Mouse (Mus musculus) lung, postnatal 0 days (tissue): Measurements from ENCODE around the gene Gm38392. TPM values are rescaled to one million over a fixed set of nuclear protein-coding genes. Genes with fewer than 3 reads are reported as not detected.

ENCODE experiments used
- ATAC-seq: fragments of 200-750 bp; cut with Nextera tagmentation; 2 replicates; pipeline ENCODE4 v1.8.0; 2017; ENCODE audit warnings: moderate library complexity
- DNase-seq: peaks from one replicate; pipeline ENCODE4 v3.0.0-alpha.2; 2016; ENCODE audit warnings: low spot score
- H3K27ac ChIP-seq: fragments of 300-500 bp; sonication (generic); 2 replicates; pipeline ENCODE4 v1.5.1; 2014; ENCODE audit warnings: antibody characterized with exemption, mild to moderate bottlenecking, low read length, mixed read lengths
- H3K27me3 ChIP-seq: fragments of 300-500 bp; sonication (generic); replicated peaks from 2 replicates; pipeline ENCODE4 v1.6.1; 2014; ENCODE audit warnings: low read length, mixed read lengths; ENCODE audit not compliant: insufficient read depth
- H3K36me3 ChIP-seq: fragments of 300-500 bp; sonication (generic); 2 replicates; pipeline ENCODE4 v1.6.1; 2014; ENCODE audit warnings: low read length, mixed read lengths; ENCODE audit not compliant: insufficient read depth
- H3K4me1 ChIP-seq: fragments of 300-500 bp; sonication (generic); 2 replicates; pipeline ENCODE4 v1.6.1; 2014; ENCODE audit warnings: antibody characterized with exemption, low read depth, low read length, mixed read lengths; ENCODE audit not compliant: insufficient read depth
- H3K4me2 ChIP-seq: fragments of 300-500 bp; sonication (generic); replicated peaks from 2 replicates; pipeline ENCODE4 v1.6.1; 2014; ENCODE audit warnings: low read depth, mild to moderate bottlenecking, low read length, moderate library complexity, mixed read lengths
- H3K4me3 ChIP-seq: fragments of 300-500 bp; sonication (generic); 2 replicates; pipeline ENCODE4 v1.5.1; 2014; ENCODE audit warnings: low read depth, low read length
- H3K9ac ChIP-seq: fragments of 300-500 bp; sonication (generic); replicated peaks from 2 replicates; pipeline ENCODE4 v1.6.1; 2014; ENCODE audit warnings: low read depth, mild to moderate bottlenecking
- H3K9me3 ChIP-seq: fragments of 300-500 bp; sonication (generic); 2 replicates; pipeline ENCODE4 v1.6.1; 2016; ENCODE audit warnings: low read length, mixed read lengths
- CTCF ChIP-seq: IDR thresholded peaks from 2 replicates; pipeline ENCODE4 v1.5.1; 2016; ENCODE audit warnings: antibody characterized with exemption, mild to moderate bottlenecking
- EP300 ChIP-seq: IDR thresholded peaks from 2 replicates; pipeline ENCODE4 v1.6.1; 2016; ENCODE audit warnings: antibody characterized with exemption, mild to moderate bottlenecking, control low read depth
- WGBS: fragments of 180-500 bp; shearing (Covaris S2); extraction: QIAGEN DNeasy Blood & Tissue Kit; methylation state at CpG from one replicate; pipeline ENCODE4 v1.1.7; 2014; 5-methylcytosine and 5-hydroxymethylcytosine counted together
- polyA plus RNA-seq: library from polyadenylated mRNA; unstranded; fragments of >200 nt; fragmentation: Nextera tagmentation; extraction: Ambion mirVana; gene quantifications from 2 replicates; pipeline ENCODE4 v1.2.1, GENCODE M21; 2015

Gene Gm38392
- polyA plus RNA-seq, 1 experiment from 2014 or later, result 1.8 TPM

DNA sequence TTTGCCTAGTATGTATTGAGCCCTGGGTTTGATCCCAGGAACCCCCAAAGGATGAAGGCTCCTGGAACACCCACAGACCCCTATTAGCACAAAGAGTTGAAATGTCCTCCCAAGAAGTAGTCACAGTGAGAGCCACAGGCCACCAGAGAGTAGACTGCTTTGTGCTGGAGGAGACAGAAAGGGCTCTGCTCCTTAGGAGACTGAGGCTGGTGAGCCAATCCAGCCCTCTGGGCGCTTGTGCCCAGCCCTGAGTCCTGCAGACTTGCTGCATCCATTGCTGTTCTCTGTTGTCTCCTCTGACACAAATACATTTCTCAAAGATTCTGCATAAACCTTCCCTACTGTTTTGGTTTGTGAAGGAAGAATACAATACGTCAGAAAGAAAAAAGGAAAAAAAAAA lies 76.1 kb downstream of the Gm38392 start:
- ATAC-seq (no peak), DNase-seq (no peak)
- TF ChIP-seq EP300 (no peak), CTCF (no peak)
- H3K4me2 ChIP-seq, result no peak overlapping the region
- WGBS, result 3% methylated on average over 2 of the region's 2 CpGs
- H3K9ac ChIP-seq, result no peak overlapping the region
- peaks cover 84% of the 10 kb centered on the region for H3K27me3 ChIP-seq
- no peaks in the 10 kb centered on the region for H3K9me3 ChIP-seq
- no peaks in the 10 kb centered on the region for H3K36me3 ChIP-seq
- peaks cover 11% of the 10 kb centered on the region for H3K4me1 ChIP-seq
- H3K4me3 ChIP-seq, result no peak overlapping the region
- no peak overlapping the region for H3K27ac ChIP-seq

DNA sequence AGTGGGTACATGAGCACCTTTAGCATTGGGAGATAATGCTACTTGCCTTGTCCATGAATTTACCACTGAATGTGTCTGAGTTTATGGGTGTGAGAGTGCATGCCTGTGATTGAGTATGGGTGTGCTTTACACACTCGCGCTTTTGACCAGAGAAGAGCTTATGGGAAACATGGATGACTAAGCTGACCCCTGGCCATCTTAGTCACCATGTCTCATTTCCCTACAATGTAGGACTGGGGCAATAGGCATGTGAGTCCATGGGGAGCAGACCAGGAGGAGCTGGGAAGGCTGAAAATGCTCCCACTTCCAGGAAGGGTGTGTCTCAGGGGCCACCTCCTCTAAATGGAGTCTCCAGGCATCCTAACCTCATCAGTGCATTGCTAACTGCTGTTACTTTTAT lies 76.9 kb downstream of the Gm38392 start:
- TF ChIP-seq CTCF, result no peak
- no peak for TF ChIP-seq EP300
- Histone ChIP-seq H3K27me3 (peaks cover 84% of the 10 kb centered on the region), H3K27ac (no peak overlapping the region), H3K36me3 (no peaks in the 10 kb centered on the region), H3K4me2 (no peak overlapping the region), H3K4me3 (no peak overlapping the region), H3K9ac (no peak overlapping the region), H3K4me1 (peaks cover 4% of the 10 kb centered on the region), H3K9me3 (no peaks in the 10 kb centered on the region)
- no peak for DNase-seq
- no peak for ATAC-seq
- 21% methylated on average over 2 of the region's 2 CpGs for WGBS

DNA sequence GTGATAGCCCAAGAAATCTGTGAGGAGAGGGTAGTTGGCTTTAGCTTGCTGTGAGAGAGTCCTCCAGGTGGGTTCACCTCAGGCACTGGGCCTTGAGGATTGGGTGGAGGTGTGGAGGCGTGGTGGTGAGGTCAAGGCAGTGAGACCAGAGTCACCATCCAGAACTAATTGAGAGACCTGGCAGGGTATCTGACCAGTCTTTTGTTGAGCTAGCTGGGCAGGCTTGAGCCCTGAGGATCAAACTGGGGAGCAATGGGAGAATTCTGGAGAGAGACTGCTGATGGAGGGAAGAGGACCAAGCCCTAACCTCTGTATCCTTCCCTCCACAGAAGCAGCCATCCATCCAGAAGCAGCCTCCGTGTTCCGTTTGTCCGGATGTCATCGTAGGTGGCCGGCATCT lies 77.7 kb downstream of the Gm38392 start:
- H3K4me1 ChIP-seq, result no peaks in the 10 kb centered on the region
- H3K27ac ChIP-seq, result no peak overlapping the region
- H3K4me2 ChIP-seq, result no peak overlapping the region
- TF ChIP-seq CTCF (no peak), EP300 (no peak)
- H3K36me3 ChIP-seq, result no peaks in the 10 kb centered on the region
- no peak overlapping the region for H3K9ac ChIP-seq
- no peaks in the 10 kb centered on the region for H3K9me3 ChIP-seq
- 2% methylated on average over 6 of the region's 6 CpGs for WGBS
- H3K4me3 ChIP-seq, result no peak overlapping the region
- no peak for ATAC-seq
- no peak for DNase-seq
- peaks cover 84% of the 10 kb centered on the region for H3K27me3 ChIP-seq

DNA sequence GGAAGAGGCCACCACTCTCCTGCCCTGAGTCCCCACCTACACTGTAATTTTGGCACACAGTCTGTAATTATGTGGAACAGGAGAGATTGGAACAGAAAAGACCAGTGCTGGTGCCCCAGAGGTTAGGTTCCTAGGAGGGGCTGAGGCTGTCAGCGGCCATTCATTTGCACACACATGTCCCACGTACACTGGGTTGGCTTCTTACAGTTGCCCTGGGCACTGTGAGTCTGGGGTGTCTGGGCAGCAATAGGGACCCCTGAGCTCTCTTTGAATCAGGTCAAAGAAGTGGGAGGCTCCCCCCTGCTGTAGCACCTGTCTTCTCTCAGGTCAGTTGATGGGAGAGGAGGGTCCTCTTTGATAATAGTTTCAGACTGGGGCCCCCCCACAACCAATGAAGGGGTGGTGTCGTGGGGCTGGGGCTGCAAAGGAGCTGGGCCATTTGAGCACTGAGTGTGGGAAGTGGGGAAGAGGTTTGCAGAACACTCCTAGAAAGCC lies 78.7 kb downstream of the Gm38392 start:
- H3K27me3 ChIP-seq, result peaks cover 83% of the 10 kb centered on the region
- TF ChIP-seq EP300 (no peak), CTCF (no peak)
- H3K4me3 ChIP-seq, result no peak overlapping the region
- no peaks in the 10 kb centered on the region for H3K9me3 ChIP-seq
- 9% methylated on average over 3 of the region's 3 CpGs for WGBS
- H3K27ac ChIP-seq, result no peak overlapping the region
- ATAC-seq, result no peak
- H3K36me3 ChIP-seq, result no peaks in the 10 kb centered on the region
- no peak overlapping the region for H3K4me2 ChIP-seq
- no peak for DNase-seq
- no peak overlapping the region for H3K9ac ChIP-seq
- no peaks in the 10 kb centered on the region for H3K4me1 ChIP-seq

DNA sequence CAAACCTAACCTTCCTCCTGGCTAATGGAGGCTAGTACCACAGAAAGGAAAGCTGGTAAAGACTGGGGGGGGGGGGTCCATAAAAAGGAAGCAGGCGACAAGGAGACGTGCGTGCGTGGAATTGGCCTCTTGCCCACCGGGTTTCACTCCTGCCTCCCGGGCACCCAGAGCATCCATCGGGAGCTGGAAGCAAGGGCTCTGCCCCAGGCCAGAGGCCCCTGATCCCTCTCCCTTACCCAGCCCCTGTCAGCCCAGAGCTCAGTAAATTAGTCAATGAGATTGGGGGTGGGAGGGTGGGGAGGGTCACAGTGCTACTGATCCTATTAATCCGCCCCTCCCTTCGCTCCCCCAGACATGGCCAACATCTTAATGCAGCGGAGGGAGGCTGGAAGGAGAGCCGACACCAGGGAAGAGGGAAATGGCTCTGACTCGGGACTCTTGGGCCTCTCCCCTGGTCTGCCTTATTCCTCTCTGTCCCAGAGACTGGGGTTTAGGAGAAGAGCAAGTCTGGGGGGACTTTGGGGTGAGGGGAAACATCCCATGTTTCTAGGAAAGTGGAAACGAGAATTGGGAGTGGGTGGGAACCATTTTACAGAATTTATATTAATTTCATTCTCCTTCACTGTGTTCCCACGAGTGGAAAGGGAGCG lies 79.4 kb downstream of the Gm38392 start:
- DNase-seq, result no peak
- TF ChIP-seq EP300 (no peak), CTCF (no peak)
- Histone ChIP-seq H3K4me1 (no peaks in the 10 kb centered on the region), H3K27ac (no peak overlapping the region), H3K9ac (no peak overlapping the region), H3K4me2 (no peak overlapping the region), H3K27me3 (peaks cover 84% of the 10 kb centered on the region), H3K36me3 (no peaks in the 10 kb centered on the region), H3K9me3 (no peaks in the 10 kb centered on the region), H3K4me3 (no peak overlapping the region)
- WGBS, result 5% methylated on average over 14 of the region's 15 CpGs
- no peak for ATAC-seq

DNA sequence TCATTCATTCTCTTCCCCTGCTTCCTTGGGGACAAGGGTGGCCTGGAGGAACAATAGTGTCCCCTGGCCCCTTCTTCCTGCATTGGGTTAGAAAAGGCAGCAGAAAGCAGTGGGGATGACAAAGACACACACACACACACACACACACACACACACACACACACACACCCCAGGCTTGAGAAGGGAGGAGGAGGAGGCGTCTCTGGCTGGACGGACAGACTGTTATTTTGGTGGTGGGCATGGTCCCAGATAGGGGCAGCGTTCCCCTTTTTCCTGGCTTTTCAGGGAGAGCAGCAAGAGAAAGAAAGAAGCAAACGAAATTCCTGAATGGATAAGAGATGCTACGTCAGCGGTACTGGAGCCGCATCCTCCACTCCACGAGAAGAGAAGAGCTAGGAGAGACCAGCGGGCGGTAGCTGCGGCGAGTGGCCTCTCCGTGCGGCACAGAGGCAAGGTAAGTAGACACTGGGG lies 80.1 kb downstream of the Gm38392 start:
- TF ChIP-seq EP300, result no peak
- no peak for TF ChIP-seq CTCF
- H3K4me2 ChIP-seq, result no peak overlapping the region
- no peak overlapping the region for H3K27ac ChIP-seq
- no peak overlapping the region for H3K4me3 ChIP-seq
- no peak for ATAC-seq
- no peaks in the 10 kb centered on the region for H3K36me3 ChIP-seq
- H3K27me3 ChIP-seq, result peaks cover 85% of the 10 kb centered on the region
- no peak for DNase-seq
- H3K4me1 ChIP-seq, result no peaks in the 10 kb centered on the region
- H3K9ac ChIP-seq, result no peak overlapping the region
- no peaks in the 10 kb centered on the region for H3K9me3 ChIP-seq
- 2% methylated on average over 14 of the region's 14 CpGs for WGBS

DNA sequence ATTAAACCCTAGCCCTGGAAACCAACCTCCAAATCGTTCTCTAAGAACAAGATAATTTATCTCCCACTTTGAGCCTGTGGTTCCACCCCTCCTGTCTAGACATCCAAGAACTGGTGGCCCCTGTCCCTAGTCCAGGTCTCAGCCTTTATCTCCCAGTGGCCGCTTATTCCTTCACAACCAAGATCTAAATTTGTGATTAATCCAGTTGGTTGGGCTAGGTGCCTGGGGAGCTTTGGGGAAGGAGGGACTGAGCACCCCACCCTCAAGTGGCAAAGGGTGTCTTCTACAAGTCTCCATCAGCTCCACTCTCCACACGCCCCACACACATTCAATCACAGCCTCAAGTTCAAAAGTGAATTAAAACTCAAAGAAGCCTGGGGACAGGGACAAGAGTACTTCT lies 80.5 kb downstream of the Gm38392 start:
- peaks cover 87% of the 10 kb centered on the region for H3K27me3 ChIP-seq
- no peak overlapping the region for H3K4me3 ChIP-seq
- no peak for TF ChIP-seq CTCF
- no peak for TF ChIP-seq EP300
- WGBS, result 3% methylated on average over 3 of the region's 3 CpGs
- H3K9ac ChIP-seq, result no peak overlapping the region
- H3K36me3 ChIP-seq, result no peaks in the 10 kb centered on the region
- no peak for ATAC-seq
- DNase-seq, result no peak
- H3K4me1 ChIP-seq, result no peaks in the 10 kb centered on the region
- H3K4me2 ChIP-seq, result no peak overlapping the region
- no peaks in the 10 kb centered on the region for H3K9me3 ChIP-seq
- H3K27ac ChIP-seq, result no peak overlapping the region
